Mouse (Mus musculus) bone marrow macrophage, adult 2 months (primary cell): ENCODE data around the gene Ppp2r5a.

Source experiments
- CTCF ChIP-seq: IDR thresholded peaks from 2 replicates; pipeline ENCODE4 v1.5.1; 2012; ENCODE audit warnings: low read depth, mild to moderate bottlenecking, low read length, moderate library complexity
- POLR2A ChIP-seq: IDR thresholded peaks from 2 replicates; pipeline ENCODE4 v1.6.1; 2012; ENCODE audit warnings: mild to moderate bottlenecking, low read depth, low read length, borderline replicate concordance

DNA sequence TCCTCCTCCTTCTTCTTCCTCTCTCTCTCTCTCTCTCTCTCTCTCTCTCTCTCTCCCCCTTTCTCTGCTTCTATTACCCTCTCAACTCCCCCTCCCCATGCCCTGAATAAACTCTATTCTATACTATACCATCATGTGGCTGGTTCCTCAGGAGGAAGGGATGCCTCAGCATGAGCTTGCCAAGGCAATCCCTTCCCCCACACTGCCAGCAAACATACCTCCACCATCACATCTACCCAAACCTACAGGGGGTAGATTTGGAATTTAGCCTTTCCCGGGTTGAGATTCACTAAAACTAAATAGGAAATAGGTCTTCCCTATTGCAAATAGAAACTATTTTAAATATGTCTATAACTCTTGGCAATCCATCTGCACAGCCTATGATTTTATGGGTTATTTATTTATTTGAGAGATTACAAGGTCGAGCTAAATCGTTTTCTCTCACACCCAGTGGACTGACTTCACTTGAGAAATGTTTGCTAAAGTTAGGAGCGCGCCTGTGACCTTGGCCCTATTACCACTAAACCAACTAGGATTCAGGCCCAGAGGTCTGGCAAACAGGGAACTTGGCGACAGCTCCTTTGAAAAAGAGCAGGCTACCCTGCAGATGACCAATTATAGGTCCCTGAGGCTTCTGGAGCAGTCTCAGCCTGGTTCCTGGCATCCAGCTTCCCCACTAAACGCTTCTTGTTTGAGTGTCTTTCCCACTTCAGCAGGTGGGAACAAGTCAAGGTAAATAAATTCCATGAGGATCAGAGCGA, 17.1 kb upstream of the Ppp2r5a start:
- TF ChIP-seq POLR2A (no peak), CTCF (no peak)
